In genomic region chr16:32643661-32644061, GRCm38 (mm10) we compare ENCODE assay signal across 8 mouse cellular contexts. TPM values are rescaled to one million over a fixed set of nuclear protein-coding genes. Genes with fewer than 3 reads are reported as not detected.
DNase-seq lines count a peak whose midpoint lies in the region; ATAC-seq and TF ChIP-seq lines count a peak whose summit lies in the region.

Gene Tnk2 (plus strand): TSS chr16:32643874.

- ATAC-seq in forebrain, postnatal 0 days = peak; percentile 91
- peak; percentile 90 for ATAC-seq in lung, embryonic 15.5 days (ENCODE audit: borderline replicate concordance, extremely low read depth, low FRiP score, low TSS enrichment)

- H3K27ac ChIP-seq in forebrain, postnatal 0 days (ENCODE audit: low read depth, low read length) = peak within 1 kb of the TSS; percentile 84
- H3K27ac ChIP-seq in lung, embryonic 15.5 days = peak within 1 kb of the TSS; percentile 83

- H3K27me3 ChIP-seq in forebrain, postnatal 0 days (ENCODE audit: insufficient read depth, low read length) = no peaks in the 10 kb centered on the region
- H3K27me3 ChIP-seq in lung, embryonic 15.5 days = no peaks in the 10 kb centered on the region

- peak within 1 kb of the TSS; percentile 68 for H3K4me2 ChIP-seq in forebrain, postnatal 0 days (ENCODE audit: low read depth)
- peak within 1 kb of the TSS; percentile 96 for H3K4me2 ChIP-seq in lung, embryonic 15.5 days

- no peak for TF ChIP-seq CTCF in forebrain, postnatal 0 days (IDR thresholded peaks at IDR 0.05; ENCODE audit: low read depth)

- peak within 1 kb of the TSS; percentile 81 for H3K9ac ChIP-seq in forebrain, postnatal 0 days
- peak within 1 kb of the TSS; percentile 93 for H3K9ac ChIP-seq in lung, embryonic 15.5 days

- 4% methylated on average over 32 of the region's 40 CpGs for WGBS in forebrain, postnatal 0 days
- 0% methylated on average over 33 of the region's 40 CpGs for WGBS in lung, embryonic 15.5 days

- no peaks in the 10 kb centered on the region for H3K36me3 ChIP-seq in forebrain, postnatal 0 days (ENCODE audit: insufficient read depth)
- no peaks in the 10 kb centered on the region for H3K36me3 ChIP-seq in lung, embryonic 15.5 days

- H3K9me3 ChIP-seq in forebrain, postnatal 0 days (ENCODE audit: low read length) = no peaks in the 10 kb centered on the region
- no peaks in the 10 kb centered on the region for H3K9me3 ChIP-seq in lung, embryonic 15.5 days

- peak within 1 kb of the TSS; percentile 92 for H3K4me3 ChIP-seq in forebrain, postnatal 0 days (ENCODE audit: low read depth, low read length)
- peak within 1 kb of the TSS; percentile 89 for H3K4me3 ChIP-seq in lung, embryonic 15.5 days

- peaks cover 17% of the 10 kb centered on the region for H3K4me1 ChIP-seq in forebrain, postnatal 0 days (ENCODE audit: insufficient read depth)
- H3K4me1 ChIP-seq in lung, embryonic 15.5 days = peaks cover 34% of the 10 kb centered on the region

- peak; percentile 43 for DNase-seq in MEL-GATA-1-ER (ENCODE audit: extremely low read depth, low read depth)
- peak; percentile 90 to 93 for DNase-seq in cerebellum, adult 18-20 months
- peak; percentile 90 for DNase-seq in forebrain, postnatal 0 days
- peak; percentile 91 for DNase-seq in heart, postnatal 4 days
- peak; percentile 74 to 77 for DNase-seq in layer of hippocampus, adult 8-10 months (ENCODE audit: low spot score in 2 of 2)
- DNase-seq in ovary, postnatal 36 days (ENCODE audit: low spot score) = peak; percentile 90
- peak; percentile 89 for DNase-seq in thymus, postnatal 25 days

RNA-seq across cellular contexts. Expression of gene Tnk2, which starts in this region (rescaled TPM):
- 48.4 and 55.3 TPM in 2 replicates for total RNA-seq in forebrain, postnatal 0 days (2014; rRNA removed)
- polyA plus RNA-seq in forebrain, postnatal 0 days (2015; fragmentation: Nextera tagmentation; extraction: Ambion mirVana) = 10.3 and 13.2 TPM in 2 replicates
- 10 to 100 TPM; 38.4 to 49.9 TPM for total RNA-seq in heart, postnatal 4 days (2021)
- total RNA-seq in layer of hippocampus, adult 8-10 months (2022) = 100 to 1,000 TPM; 206 to 238 (median 222) TPM
- polyA plus RNA-seq in lung, embryonic 15.5 days (2015; fragmentation: Nextera tagmentation; extraction: Ambion mirVana) = 17.2 and 17.6 TPM in 2 replicates

Comparison
In these comparisons a context has a peak if more than half of its experiments do, and no peak if none do; other contexts are left out.
1. Peak in every context shown above with its lines: DNase-seq, ATAC-seq, H3K4me3 ChIP-seq and H3K27ac ChIP-seq.